Mouse (Mus musculus) G1E (cell line): ENCODE data around the gene Itgb6. TPM values are rescaled to one million over a fixed set of nuclear protein-coding genes. Genes with fewer than 3 reads are reported as not detected.

ENCODE experiments used
- polyA plus RNA-seq: library from polyadenylated mRNA; stranded (reverse); fragments of >175 nt; gene quantifications from 2 replicates; pipeline ENCODE4 v1.2.3, GENCODE M21; 2012
- total RNA-seq, 2 experiments: library from RNA; stranded (forward) in 1 of 2; stranded (reverse) in 1 of 2; fragments of 200-1000 nt in 1 of 2; fragments of >200 nt in 1 of 2; fragmentation: Nextera tagmentation in 1 of 2; gene quantifications; 2 replicates each; pipeline ENCODE4 v1.2.3; 2014 to 2017

Gene Itgb6
- total and polyA plus RNA-seq, 3 experiments, result 0.38 TPM; not detected in 2

Other genes with a start within 250 kb of the Itgb6 start
- gene Pla2r1, start 169.3 kb downstream of the Itgb6 start, total RNA-seq (2014; fragmentation: Nextera tagmentation), result not detected in 2 replicates
- gene Pla2r1, start 169.3 kb downstream of the Itgb6 start, total RNA-seq (2017), result 0.52 and 0.66 TPM in 2 replicates
- 0.02 TPM in 1 of 2 replicates, not detected in the other for gene Pla2r1, start 169.3 kb downstream of the Itgb6 start, polyA plus RNA-seq
- gene Rbms1, start 240.5 kb upstream of the Itgb6 start, total RNA-seq (2014; fragmentation: Nextera tagmentation), result 109 and 126 TPM in 2 replicates
- 61.7 and 73.1 TPM in 2 replicates for gene Rbms1, start 240.5 kb upstream of the Itgb6 start, total RNA-seq (2017)
- gene Rbms1, start 240.5 kb upstream of the Itgb6 start, polyA plus RNA-seq, result 99.6 and 127 TPM in 2 replicates